Mouse (Mus musculus) MEL (cell line): ENCODE results near the gene Enox1. TPM values are rescaled to one million over a fixed set of nuclear protein-coding genes. Genes with fewer than 3 reads are reported as not detected.

Source experiments
- DNase-seq: peaks from one replicate; pipeline ENCODE4 v3.0.0; 2011; ENCODE audit warnings: low read depth, low spot score
- H3K27ac ChIP-seq: 2 replicates; pipeline ENCODE4 v1.5.1; 2012; ENCODE audit warnings: low read depth, mild to moderate bottlenecking, control low read depth, low read length, moderate library complexity; ENCODE audit not compliant: control insufficient read depth
- H3K27me3 ChIP-seq, 2 experiments: fragments of 150-350 bp in 1 of 2; sonication (generic) in 1 of 2; 2 replicates each; pipeline ENCODE4 v1.6.1; 2012; ENCODE audit warnings: low read length in 2 of 2, mild to moderate bottlenecking in 2 of 2, improper control_type of control experiment in 1 of 2, moderate library complexity in 1 of 2; ENCODE audit not compliant: insufficient read depth in 2 of 2, control insufficient read depth in 1 of 2
- H3K36me3 ChIP-seq, 2 experiments: 2 replicates each; pipeline ENCODE4 v1.6.1; 2012 to 2014; ENCODE audit warnings: low read length in 2 of 2, improper control_type of control experiment in 1 of 2, inconsistent platforms in 1 of 2, mild to moderate bottlenecking in 1 of 2; ENCODE audit not compliant: insufficient read depth in 2 of 2, control insufficient read depth in 1 of 2
- H3K4me1 ChIP-seq, 2 experiments: fragments of 150-350 bp in 1 of 2; sonication (generic) in 1 of 2; 2 replicates each; pipeline ENCODE4 v1.6.1; 2012; ENCODE audit warnings: low read length in 2 of 2, improper control_type of control experiment in 1 of 2, mild to moderate bottlenecking in 1 of 2; ENCODE audit not compliant: insufficient read depth in 2 of 2, control insufficient read depth in 1 of 2
- H3K4me3 ChIP-seq, 2 experiments: fragments of 150-350 bp in 1 of 2; sonication (generic) in 1 of 2; 2 replicates each; pipeline ENCODE4 v1.5.1; 2012; ENCODE audit warnings: low read depth in 2 of 2, low read length in 2 of 2, mild to moderate bottlenecking in 2 of 2, moderate library complexity in 2 of 2, control low read depth in 1 of 2, improper control_type of control experiment in 1 of 2; ENCODE audit not compliant: control insufficient read depth in 1 of 2, insufficient read depth in 1 of 2
- H3K79me2 ChIP-seq: 2 replicates; pipeline ENCODE4 v1.6.1; 2012; ENCODE audit warnings: mild to moderate bottlenecking, low read length, moderate library complexity; ENCODE audit not compliant: control insufficient read depth, poor library complexity, insufficient read depth
- H3K9ac ChIP-seq: 2 replicates; pipeline ENCODE4 v1.6.1; 2012; ENCODE audit warnings: low read depth, mild to moderate bottlenecking, control low read depth, low read length, moderate library complexity; ENCODE audit not compliant: control insufficient read depth, poor library complexity, severe bottlenecking
- H3K9me3 ChIP-seq: fragments of 150-350 bp; sonication (generic); replicated peaks from 2 replicates; pipeline ENCODE4 v1.6.1; 2012; ENCODE audit warnings: mild to moderate bottlenecking, low read length, improper control_type of control experiment, moderate library complexity; ENCODE audit not compliant: insufficient read depth
- BHLHE40 ChIP-seq: IDR thresholded peaks from 2 replicates; pipeline ENCODE4 v1.6.1; 2012; ENCODE audit warnings: low read depth, mild to moderate bottlenecking, inconsistent platforms, low read length, improper control_type of control experiment, borderline replicate concordance
- CHD2 ChIP-seq: IDR thresholded peaks from 2 replicates; pipeline ENCODE4 v1.6.1; 2011; ENCODE audit warnings: low read length, improper control_type of control experiment
- E2F4 ChIP-seq: IDR thresholded peaks from 2 replicates; pipeline ENCODE4 v1.6.1; 2011; ENCODE audit warnings: low read depth, low read length, improper control_type of control experiment, borderline replicate concordance
- EP300 ChIP-seq, 2 experiments: IDR thresholded peaks; 2 replicates each; pipeline ENCODE4 v1.6.1; 2011; ENCODE audit warnings: improper control_type of control experiment in 2 of 2, low read length in 2 of 2, low read depth in 1 of 2, mild to moderate bottlenecking in 1 of 2
- ETS1 ChIP-seq: IDR thresholded peaks from 2 replicates; pipeline ENCODE4 v1.6.1; 2012; ENCODE audit warnings: low read depth, mild to moderate bottlenecking, inconsistent platforms, low read length, improper control_type of control experiment, moderate library complexity
- GABPA ChIP-seq: IDR thresholded peaks from 2 replicates; pipeline ENCODE4 v1.6.1; 2012; ENCODE audit warnings: low read depth, mild to moderate bottlenecking, inconsistent platforms, low read length, improper control_type of control experiment, moderate library complexity
- GATA1 ChIP-seq: IDR thresholded peaks from 2 replicates; pipeline ENCODE4 v1.6.1; 2011; ENCODE audit warnings: low read depth, low read length, improper control_type of control experiment
- MAX ChIP-seq: IDR thresholded peaks from 2 replicates; pipeline ENCODE4 v1.6.1; 2011; ENCODE audit warnings: low read length, improper control_type of control experiment
- MEF2A ChIP-seq: IDR thresholded peaks from 2 replicates; pipeline ENCODE4 v1.6.1; 2014; ENCODE audit warnings: low read depth, mild to moderate bottlenecking, inconsistent platforms, low read length, improper control_type of control experiment; ENCODE audit not compliant: poor library complexity, insufficient replicate concordance, severe bottlenecking; ENCODE audit errors: extremely low read depth
- MXI1 ChIP-seq: IDR thresholded peaks from 2 replicates; pipeline ENCODE4 v1.6.1; 2011; ENCODE audit warnings: mild to moderate bottlenecking, low read depth, low read length, improper control_type of control experiment
- MYC ChIP-seq: IDR thresholded peaks from 2 replicates; pipeline ENCODE4 v1.6.1; 2011; ENCODE audit warnings: low read depth, mild to moderate bottlenecking, low read length, improper control_type of control experiment, moderate library complexity
- NELFE ChIP-seq: IDR thresholded peaks from 2 replicates; pipeline ENCODE4 v1.6.1; 2011; ENCODE audit warnings: low read depth, low read length, improper control_type of control experiment
- NRF1 ChIP-seq: IDR thresholded peaks from 2 replicates; pipeline ENCODE4 v1.6.1; 2014; ENCODE audit warnings: low read depth, mild to moderate bottlenecking, inconsistent platforms, low read length, improper control_type of control experiment, moderate library complexity; ENCODE audit not compliant: poor library complexity, insufficient read depth, severe bottlenecking
- POLR2A ChIP-seq, 2 experiments: IDR thresholded peaks; 2 replicates each; pipeline ENCODE4 v1.6.1; 2011 to 2012; ENCODE audit warnings: low read length in 2 of 2, mild to moderate bottlenecking in 2 of 2, control low read depth in 1 of 2, improper control_type of control experiment in 1 of 2, low read depth in 1 of 2, moderate library complexity in 1 of 2; ENCODE audit not compliant: control insufficient read depth in 1 of 2, insufficient read depth in 1 of 2, poor library complexity in 1 of 2
- POLR2AphosphoS2 ChIP-seq: IDR thresholded peaks from 2 replicates; pipeline ENCODE4 v1.6.1; 2011; ENCODE audit warnings: low read length, improper control_type of control experiment
- RAD21 ChIP-seq: IDR thresholded peaks from 2 replicates; pipeline ENCODE4 v1.6.1; 2011; ENCODE audit warnings: mild to moderate bottlenecking, low read depth, low read length, improper control_type of control experiment
- SMC3 ChIP-seq: IDR thresholded peaks from 2 replicates; pipeline ENCODE4 v1.6.1; 2011; ENCODE audit warnings: low read depth, low read length, improper control_type of control experiment
- TAL1 ChIP-seq: IDR thresholded peaks from 2 replicates; pipeline ENCODE4 v1.6.1; 2012; ENCODE audit warnings: mild to moderate bottlenecking, inconsistent platforms, low read length, moderate library complexity, mixed read lengths
- TBP ChIP-seq: IDR thresholded peaks from 2 replicates; pipeline ENCODE4 v1.8.0; 2011; ENCODE audit warnings: low read depth, low read length, improper control_type of control experiment
- UBTF ChIP-seq: IDR thresholded peaks from 2 replicates; pipeline ENCODE4 v1.6.1; 2012; ENCODE audit warnings: low read depth, mild to moderate bottlenecking, inconsistent platforms, low read length, improper control_type of control experiment, moderate library complexity, borderline replicate concordance; ENCODE audit not compliant: insufficient read depth
- USF1 ChIP-seq: IDR thresholded peaks from 2 replicates; pipeline ENCODE4 v1.6.1; 2014; ENCODE audit warnings: low read depth, mild to moderate bottlenecking, inconsistent platforms, low read length, improper control_type of control experiment, moderate library complexity
- ZMIZ1 ChIP-seq: IDR thresholded peaks from 2 replicates; pipeline ENCODE4 v1.6.1; 2012; ENCODE audit warnings: low read depth, mild to moderate bottlenecking, inconsistent platforms, low read length, improper control_type of control experiment, moderate library complexity
- ZNF384 ChIP-seq: IDR thresholded peaks from 2 replicates; pipeline ENCODE4 v1.6.1; 2012; ENCODE audit warnings: low read depth, mild to moderate bottlenecking, inconsistent platforms, low read length, improper control_type of control experiment
- polyA plus RNA-seq, 2 experiments: library from polyadenylated mRNA; stranded (reverse) in 1 of 2; unstranded in 1 of 2; fragments of >175 nt in 1 of 2; fragments of >200 nt in 1 of 2; gene quantifications; 2 replicates each; pipeline versions ENCODE4 v1.2.1 to v1.2.4; 2012; ENCODE audit warnings: low replicate concordance in 2 of 2, low read depth in 1 of 2; ENCODE audit not compliant: insufficient read length in 2 of 2, insufficient read depth in 1 of 2, missing spikeins in 1 of 2
- total RNA-seq: library from RNA; depleted of rRNA; stranded (reverse); fragments of 300-350 nt; gene quantifications from 2 replicates; pipeline ENCODE4 v1.2.3, GENCODE M21; 2012

Gene Enox1
- total and polyA plus RNA-seq, 3 experiments: not detected

GRCm38 (mm10) chr14:77456066-77456465 lies 299.5 kb downstream of the Enox1 start:
- no peaks in the 10 kb centered on the region for H3K36me3 ChIP-seq
- TF ChIP-seq POLR2AphosphoS2 (no peak), NRF1 (no peak), BHLHE40 (no peak), UBTF (no peak), MYC (no peak), MAX (no peak), NELFE (no peak), GABPA (no peak), RAD21 (no peak), POLR2A (IDR thresholded peaks at IDR 0.05; ENCODE audit: control insufficient read depth in 1 of 2, insufficient read depth in 1 of 2, low read depth in 1 of 2, low read length in 2 of 2, poor library complexity in 1 of 2) (no peak)
- no peak overlapping the region for H3K4me3 ChIP-seq
- DNase-seq: no peak
- no peak overlapping the region for H3K9ac ChIP-seq
- no peak overlapping the region for H3K27ac ChIP-seq
- no peaks in the 10 kb centered on the region for H3K4me1 ChIP-seq
- no peaks in the 10 kb centered on the region for H3K9me3 ChIP-seq
- no peaks in the 10 kb centered on the region for H3K79me2 ChIP-seq
- no peaks in the 10 kb centered on the region for H3K27me3 ChIP-seq

- TF ChIP-seq NELFE (no peak), MXI1 (no peak), SMC3 (no peak), TAL1 (no peak)
- Histone ChIP-seq H3K27me3 (no peaks in the 10 kb centered on the region), H3K9ac (no peak overlapping the region), H3K9me3 (no peaks in the 10 kb centered on the region), H3K4me1 (no peaks in the 10 kb centered on the region), H3K4me3 (no peak overlapping the region), H3K27ac (no peak overlapping the region), H3K36me3 (no peaks in the 10 kb centered on the region), H3K79me2 (no peaks in the 10 kb centered on the region)
- no peak for DNase-seq
These were observed 300.3 kb downstream of the Enox1 start for GRCm38 (mm10) chr14:77456876-77457275.

GRCm38 (mm10) chr14:77458217-77458616 lies 301.7 kb downstream of the Enox1 start:
- DNase-seq: no peak
- Histone ChIP-seq H3K9ac (no peak overlapping the region), H3K9me3 (no peaks in the 10 kb centered on the region), H3K79me2 (no peaks in the 10 kb centered on the region), H3K27ac (no peak overlapping the region), H3K4me3 (no peak overlapping the region), H3K36me3 (no peaks in the 10 kb centered on the region), H3K27me3 (no peaks in the 10 kb centered on the region), H3K4me1 (no peaks in the 10 kb centered on the region)
- TF ChIP-seq MEF2A (no peak), SMC3 (no peak), USF1 (no peak), GABPA (no peak), ETS1 (no peak), ZMIZ1 (no peak), E2F4 (no peak), MYC (no peak), EP300 (IDR thresholded peaks at IDR 0.05; ENCODE audit: low read depth in 1 of 2, low read length in 2 of 2) (no peak), MXI1 (no peak), ZNF384 (no peak), TBP (no peak), BHLHE40 (no peak), GATA1 (no peak), MAX (no peak), CHD2 (no peak)
